Mouse (Mus musculus) right cerebral cortex, adult 18-20 months (tissue): ENCODE measurements around the gene Adk.
"Not testable (repeated sequence)": the region's sequence is repeated elsewhere in the genome, so short reads cannot be mapped to it uniquely, and the experiment has no call there.

Experiments used
- DNase-seq: peaks from one replicate; pipeline ENCODE4 v3.0.0; 2022; ENCODE audit warnings: mixed read lengths

The Adk gene

DNA sequence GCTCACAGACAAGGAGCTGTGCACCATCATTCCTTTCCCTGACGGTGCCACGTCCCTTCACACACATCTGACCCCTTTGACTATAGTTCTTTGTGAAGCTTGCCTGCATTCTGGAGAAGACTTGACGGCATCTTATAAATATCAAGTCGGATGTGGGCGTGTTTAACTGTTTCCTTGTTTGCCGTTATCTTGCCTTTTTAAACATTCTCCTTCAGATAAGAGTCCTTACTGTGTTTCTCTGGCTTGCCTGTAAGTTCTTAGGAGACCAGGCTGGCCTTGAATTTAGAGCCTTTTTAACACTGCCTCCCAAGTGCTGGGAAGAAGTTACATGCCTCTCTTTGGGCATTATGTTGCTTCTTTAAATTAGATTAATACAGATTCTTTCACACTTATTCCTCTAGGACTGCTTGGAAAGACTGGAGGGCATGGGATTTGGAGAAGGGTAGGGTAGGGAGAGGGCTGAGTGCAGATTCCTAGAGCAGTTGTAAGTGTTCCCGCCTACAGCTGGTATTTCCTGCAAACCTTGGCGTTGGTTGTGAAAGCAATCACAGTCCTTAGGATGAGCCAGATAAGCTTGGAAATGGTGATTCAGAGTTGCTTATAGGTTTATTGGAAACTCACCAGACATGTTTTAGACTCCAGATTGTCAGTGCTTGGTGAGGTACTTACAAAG, 13.3 kb downstream of the Adk start:
- DNase-seq, result no peak

GRCm38 (mm10) chr14:21069594-21069993, 17.2 kb downstream of the Adk start:
- DNase-seq, result no peak

DNA sequence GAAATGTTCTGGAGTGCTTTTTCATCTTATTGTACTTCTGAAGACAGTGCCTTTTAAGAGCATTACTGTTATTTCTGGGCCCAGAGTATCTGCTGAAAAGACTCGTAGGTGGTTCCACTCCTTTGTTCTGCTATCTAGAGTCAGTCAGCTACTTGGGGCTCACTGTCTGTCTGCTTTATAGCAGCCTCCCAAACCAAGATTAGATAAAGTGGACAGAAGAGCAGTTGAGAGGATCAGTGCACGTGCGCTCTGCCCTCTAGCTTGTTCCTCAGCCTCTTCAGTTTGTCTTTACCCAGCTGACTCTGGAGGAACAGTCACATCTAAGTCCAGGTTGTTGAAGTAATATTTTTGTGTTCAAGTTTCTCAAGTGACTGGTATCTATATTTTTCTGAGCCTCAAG, 21.6 kb downstream of the Adk start:
- DNase-seq, result no peak

DNA sequence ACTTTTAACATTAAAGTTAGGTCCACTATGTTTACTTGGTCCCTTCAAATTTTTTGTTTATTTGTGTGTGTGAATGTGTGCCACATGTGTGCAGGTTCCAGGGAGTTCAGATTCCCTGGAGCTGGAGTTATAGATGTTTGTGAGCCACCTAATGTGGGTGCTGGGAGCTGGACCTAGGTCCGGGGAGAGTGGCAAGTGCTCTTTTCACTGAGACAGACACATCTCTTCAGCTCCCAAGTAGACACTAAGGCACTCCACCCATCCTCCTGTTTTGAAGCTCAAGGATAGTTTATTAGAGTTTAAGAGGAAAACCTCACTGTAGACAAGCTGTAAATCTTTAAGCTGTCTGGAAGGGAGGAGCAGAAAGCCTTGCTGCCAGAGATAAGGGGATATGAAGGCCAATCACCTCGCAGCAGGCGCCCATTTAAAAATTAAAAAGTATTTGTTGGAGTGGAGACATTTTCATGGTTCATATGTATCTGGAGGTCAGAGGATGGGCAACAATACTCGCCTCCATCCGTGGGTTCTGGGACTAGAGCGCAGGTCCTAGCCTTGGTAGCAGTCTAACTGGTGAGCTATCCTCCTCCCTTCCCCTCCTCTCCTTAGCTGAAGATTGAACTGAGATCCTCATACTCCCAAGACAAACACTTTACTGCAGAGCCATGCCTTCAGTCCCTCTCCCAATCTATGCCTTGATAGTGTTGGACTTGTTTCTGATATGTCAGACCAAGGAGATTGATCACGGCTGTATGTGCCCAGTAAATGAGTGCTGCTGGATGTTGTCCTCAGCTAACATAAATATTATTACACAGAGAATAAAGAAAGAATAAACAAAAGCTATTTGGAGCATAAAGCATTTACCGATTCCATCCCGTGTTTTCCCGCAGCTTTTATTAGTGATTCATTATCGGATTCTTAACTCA, 22.3 kb downstream of the Adk start:
- DNase-seq, result no peak

- DNase-seq, result peak; percentile 90
Measured at GRCm38 (mm10) chr14:21075751-21076500, 23.6 kb downstream of the Adk start.

DNA sequence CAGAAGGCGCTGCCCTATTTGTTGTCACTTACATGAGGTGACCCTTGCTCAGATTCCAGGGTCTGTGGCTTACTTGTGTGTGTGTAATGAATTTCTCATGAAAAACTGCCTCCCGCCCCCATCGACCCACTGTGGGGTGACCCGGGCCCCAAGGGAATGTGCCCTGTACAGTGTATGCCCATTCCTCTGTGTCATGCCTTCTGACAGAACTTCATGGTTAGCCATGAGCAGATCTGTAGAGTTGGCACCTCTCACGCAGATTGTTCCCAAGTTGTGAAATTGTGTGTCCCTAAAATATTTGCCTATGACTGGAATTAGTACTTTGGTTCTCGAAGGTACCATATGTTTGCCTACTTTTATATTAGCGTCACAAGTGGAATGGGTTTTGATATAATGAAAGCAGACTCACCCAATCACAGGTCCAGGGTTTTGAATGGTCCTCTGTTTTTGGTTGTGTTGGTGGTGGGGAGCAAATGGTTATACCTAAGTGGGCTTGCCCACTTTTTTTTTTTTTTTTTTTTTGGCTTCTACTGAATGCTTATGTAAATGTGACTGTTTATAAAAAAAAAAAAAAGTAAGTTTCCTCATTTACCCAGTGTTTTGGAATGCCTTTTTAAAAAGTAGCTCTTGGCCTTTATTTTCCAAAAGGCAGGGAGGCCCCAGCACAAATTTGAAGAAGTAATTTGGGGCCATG, 24.3 kb downstream of the Adk start:
- no peak for DNase-seq

- DNase-seq, result no peak
Measured at GRCm38 (mm10) chr14:21077939-21078338, 25.6 kb downstream of the Adk start.

- no peak for DNase-seq
Measured at GRCm38 (mm10) chr14:21078511-21078910, 26.1 kb downstream of the Adk start.

DNA sequence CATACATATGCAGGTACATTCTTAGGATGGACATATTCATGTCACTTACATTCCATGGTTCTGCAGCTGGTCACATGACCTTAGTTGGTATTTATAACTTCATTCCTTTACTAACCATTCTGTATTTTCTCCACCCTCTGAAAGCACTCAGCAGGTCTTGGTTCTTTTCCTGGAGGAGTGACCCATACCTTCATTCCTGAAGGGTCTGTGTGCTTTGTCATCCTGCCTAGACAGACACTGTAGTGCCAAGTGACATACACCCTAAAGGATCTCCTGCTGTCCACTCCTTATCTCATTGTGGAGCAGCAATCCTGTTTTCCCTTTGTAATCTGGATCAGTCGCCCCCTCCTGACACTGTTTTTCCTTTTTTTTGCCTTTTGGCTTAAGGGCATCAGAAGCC, 30.4 kb downstream of the Adk start:
- DNase-seq, result no peak

- no peak for DNase-seq
Measured at GRCm38 (mm10) chr14:21085666-21086065, 33.3 kb downstream of the Adk start.

DNA sequence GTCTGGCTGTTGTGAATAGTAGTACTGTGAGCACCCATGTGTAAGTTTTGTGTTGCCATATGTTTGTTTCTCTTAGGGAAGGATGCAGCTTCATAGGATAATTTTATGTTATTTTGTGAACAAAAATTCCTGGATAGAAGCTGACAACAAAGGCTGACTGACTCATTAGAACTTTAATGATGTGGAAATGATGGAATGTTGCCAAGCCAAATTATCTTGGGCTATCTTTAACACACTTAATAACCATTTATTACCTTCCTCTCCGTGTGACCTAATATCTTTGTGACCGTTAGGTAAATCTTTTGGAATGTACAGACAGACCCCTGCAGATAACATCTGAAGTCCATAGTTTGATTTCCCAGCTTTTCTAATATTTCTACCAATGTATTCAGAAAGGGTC, 33.7 kb downstream of the Adk start:
- DNase-seq, result no peak

DNA sequence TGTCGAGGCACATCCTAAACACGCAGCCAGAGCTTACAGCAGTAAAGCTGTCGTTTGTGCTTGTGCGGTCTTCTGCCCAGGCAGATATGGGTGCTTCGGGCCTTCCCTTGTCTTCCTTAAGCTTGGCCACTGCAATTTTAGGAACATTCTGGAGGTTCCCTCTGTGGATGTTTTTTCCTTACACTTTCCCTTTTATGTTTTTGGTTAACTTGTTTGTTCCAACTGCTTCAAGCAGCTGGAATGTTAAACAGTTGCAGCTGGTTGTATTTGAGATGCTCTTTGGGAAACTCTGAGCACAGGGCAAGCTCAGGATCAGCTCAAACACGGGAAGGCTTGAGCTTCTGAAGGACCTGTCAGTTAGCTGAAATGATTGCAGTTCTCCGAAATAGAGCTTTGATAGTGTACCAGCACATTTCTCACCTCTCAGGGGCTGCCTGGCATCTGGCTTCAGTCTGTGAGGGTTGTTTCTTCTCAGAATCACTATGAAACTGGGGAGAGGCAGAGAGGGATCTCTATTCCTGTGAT, 34.5 kb downstream of the Adk start:
- DNase-seq, result no peak

- no peak for DNase-seq
Measured at GRCm38 (mm10) chr14:21087390-21088060, 35.2 kb downstream of the Adk start.

DNA sequence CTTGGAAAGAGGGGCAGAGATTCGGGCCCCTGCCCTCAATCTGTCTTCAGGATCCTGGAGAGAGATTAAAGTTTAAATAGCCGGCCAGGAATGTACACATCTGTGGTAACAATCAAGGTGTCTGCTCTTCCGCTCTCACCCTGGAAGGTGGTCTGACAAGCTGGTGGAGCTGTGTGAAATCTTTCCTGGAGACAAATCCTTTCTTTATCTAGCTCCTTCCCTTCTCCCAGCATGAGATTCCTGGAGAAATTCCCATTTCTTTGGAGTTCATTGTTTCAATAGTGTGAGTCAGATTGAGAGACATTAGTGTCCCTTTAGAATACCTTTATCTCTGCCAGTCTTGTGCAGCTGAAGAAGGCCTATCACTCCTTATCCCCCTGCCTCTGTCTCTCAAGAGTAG, 36.4 kb downstream of the Adk start:
- no peak for DNase-seq

DNA sequence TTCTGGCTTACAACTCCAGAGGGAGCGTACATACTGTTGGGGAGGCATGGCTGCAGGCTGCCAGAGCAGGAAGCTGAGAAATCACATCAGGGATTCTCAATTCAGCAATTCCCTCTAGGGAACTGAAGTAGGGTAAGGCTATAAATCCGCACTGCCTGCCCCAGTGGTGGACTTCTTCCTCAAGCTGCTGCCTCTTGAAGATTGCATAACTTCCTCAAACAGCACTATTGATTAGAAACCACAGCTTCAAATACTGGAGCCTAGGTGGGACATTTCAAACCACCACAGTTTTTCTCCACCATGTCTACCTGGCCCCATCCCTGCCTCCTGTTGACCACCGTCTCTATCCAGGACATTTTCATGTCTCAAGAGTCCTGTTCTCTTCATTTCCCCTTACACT, 38.0 kb downstream of the Adk start:
- no peak for DNase-seq

DNA sequence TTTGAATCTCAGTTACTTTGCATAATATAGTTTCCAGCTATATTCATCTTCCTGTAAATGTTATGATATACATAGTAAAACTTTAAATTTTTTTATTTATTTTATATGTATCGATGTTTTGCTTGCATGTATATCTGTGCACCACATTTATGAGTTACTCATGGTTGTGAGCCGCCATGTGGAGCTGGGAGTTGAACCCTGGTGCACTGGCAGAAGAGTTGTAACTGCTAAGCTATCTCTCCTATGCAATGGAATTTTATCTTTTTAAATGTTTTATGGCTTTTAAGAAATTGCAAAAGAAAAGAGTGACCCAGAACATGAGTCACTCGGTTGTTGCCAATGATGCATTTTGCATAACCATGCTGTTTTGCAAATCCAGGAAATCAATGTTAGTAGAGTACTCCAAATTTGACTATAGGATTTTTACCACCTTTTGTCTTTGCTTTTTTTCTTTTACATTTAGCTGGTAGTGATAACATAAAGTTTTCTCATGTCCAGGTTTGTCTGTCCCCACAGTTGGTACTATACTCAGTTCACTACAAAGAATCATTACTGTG, 38.6 kb downstream of the Adk start:
- no peak for DNase-seq

GRCm38 (mm10) chr14:21094161-21094560, 41.8 kb downstream of the Adk start:
- DNase-seq, result not testable (repeated sequence)

- no peak for DNase-seq
Measured at GRCm38 (mm10) chr14:21096279-21096678, 43.9 kb downstream of the Adk start.

DNA sequence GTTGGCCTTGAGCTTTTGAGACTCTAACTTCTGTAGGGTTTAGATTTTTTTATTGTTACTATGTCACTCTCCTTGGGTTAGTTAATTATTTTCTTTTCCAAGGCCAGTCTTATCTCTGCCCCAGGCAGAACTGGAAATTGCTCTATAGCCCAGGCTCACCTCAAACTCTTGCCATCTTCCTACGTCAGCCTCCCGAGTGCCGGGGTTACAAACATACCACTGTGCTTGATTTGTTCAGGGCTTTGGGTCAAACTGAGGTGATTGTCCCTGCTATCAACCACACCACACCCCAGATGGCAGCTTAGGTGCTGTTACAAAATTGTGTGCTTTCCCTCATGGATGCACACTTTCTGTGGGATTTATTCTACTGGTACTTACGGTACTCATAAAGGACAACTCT, 44.3 kb downstream of the Adk start:
- DNase-seq, result no peak

- DNase-seq, result peak; percentile 76
Measured at GRCm38 (mm10) chr14:21099371-21099770, 47.0 kb downstream of the Adk start.

- DNase-seq, result no peak
Measured at GRCm38 (mm10) chr14:21100876-21101275, 48.5 kb downstream of the Adk start.

DNA sequence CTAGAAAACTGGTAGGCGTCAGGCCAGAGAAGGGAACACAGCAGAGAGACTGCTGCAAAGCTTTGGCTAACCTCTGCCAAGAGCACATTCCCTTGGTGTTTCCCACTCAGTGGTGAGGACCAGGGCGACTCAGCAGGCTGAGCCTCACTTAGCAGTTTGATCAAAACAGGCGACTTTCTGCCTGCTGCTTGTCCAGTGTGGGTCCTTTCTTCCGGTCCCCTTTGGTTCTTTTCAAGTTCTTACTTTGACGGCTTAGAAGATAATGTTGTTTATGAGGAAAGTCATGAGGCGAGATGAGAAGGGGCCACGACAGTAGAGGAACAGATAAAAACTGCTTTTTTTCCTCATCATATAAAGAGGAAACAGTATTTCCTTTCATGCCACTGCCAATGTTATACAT, 49.2 kb downstream of the Adk start:
- no peak for DNase-seq
